Mouse (Mus musculus): ENCODE data around the gene Gale.

DNA sequence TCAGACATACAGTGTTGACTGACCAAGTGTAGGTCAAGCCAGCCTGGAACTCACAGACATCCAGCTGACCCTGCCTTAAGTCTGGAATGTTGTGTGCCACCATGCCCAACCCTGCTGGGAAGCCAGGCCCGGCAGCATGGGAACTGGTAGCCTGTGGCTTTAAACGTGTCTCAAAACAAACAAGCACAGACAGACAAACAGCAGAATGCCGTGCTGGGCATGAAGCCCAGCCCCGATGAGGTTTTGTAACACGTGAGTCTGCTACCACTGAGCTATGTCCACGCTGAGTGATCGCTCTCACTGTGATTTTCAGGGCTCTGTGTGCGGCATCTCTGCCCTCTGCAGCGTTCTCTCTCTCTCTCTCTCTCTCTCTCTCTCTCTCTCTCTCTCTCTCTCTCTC, 7.6 kb upstream of the Gale start:
- no peak for TF ChIP-seq CTCF (IDR thresholded peaks at IDR 0.05; ENCODE audit: insufficient read depth, low read length)
- no peak for TF ChIP-seq POLR2A (IDR thresholded peaks at IDR 0.05; ENCODE audit: borderline replicate concordance, extremely low read depth, low read depth, low read length)

All from lung, adult 2 months (tissue).